Mouse (Mus musculus): ENCODE measurements around the gene Tnfaip2. TPM values are rescaled to one million over a fixed set of nuclear protein-coding genes. Genes with fewer than 3 reads are reported as not detected.

The Tnfaip2 gene
- polyA plus RNA-seq, 1 experiment from 2014 or later: 79.5 TPM

- TF ChIP-seq CTCF (IDR thresholded peaks at IDR 0.05; ENCODE audit: low read depth) (peak; percentile 97), EP300 (IDR thresholded peaks at IDR 0.05; ENCODE audit: low read depth) (no peak)
- ATAC-seq: peak; percentile 63
- 21% methylated on average over 29 of the region's 29 CpGs for WGBS (ENCODE audit: insufficient replicate concordance)
Observed at GRCm38 (mm10) chr12:111425789-111426460, 16.3 kb upstream of the Tnfaip2 start.

GRCm38 (mm10) chr12:111427438-111428113 lies 14.7 kb upstream of the Tnfaip2 start:
- no peak overlapping the region for H3K27ac ChIP-seq (ENCODE audit: low read depth)
- H3K9me3 ChIP-seq (ENCODE audit: low read length): no peaks in the 10 kb centered on the region
- no peak overlapping the region for H3K4me3 ChIP-seq (ENCODE audit: low read depth, low read length)
- no peak for DNase-seq
- H3K36me3 ChIP-seq (replicated peaks; ENCODE audit: insufficient read depth, low read length): peaks cover 2% of the 10 kb centered on the region; the same call in 1 of the 2 replicates
- no peak overlapping the region for H3K9ac ChIP-seq (replicated peaks)
- peaks cover 37% of the 10 kb centered on the region for H3K4me1 ChIP-seq (ENCODE audit: insufficient read depth)
- H3K27me3 ChIP-seq (ENCODE audit: insufficient read depth, low read length): peaks cover 47% of the 10 kb centered on the region
- WGBS (ENCODE audit: insufficient replicate concordance): 70% methylated on average over 12 of the region's 12 CpGs
- no peak for ATAC-seq
- TF ChIP-seq EP300 (IDR thresholded peaks at IDR 0.05; ENCODE audit: low read depth) (no peak), CTCF (IDR thresholded peaks at IDR 0.05; ENCODE audit: low read depth) (no peak)
- H3K4me2 ChIP-seq (ENCODE audit: low read depth, low read length): no peak overlapping the region

More at GRCm38 (mm10) chr12:111425789-111426460, 16.3 kb upstream of the Tnfaip2 start:
- Histone ChIP-seq H3K36me3 (replicated peaks; ENCODE audit: insufficient read depth, low read length) (peaks cover 2% of the 10 kb centered on the region; the same call in 1 of the 2 replicates), H3K4me2 (ENCODE audit: low read depth, low read length) (no peak overlapping the region), H3K4me1 (ENCODE audit: insufficient read depth) (peaks cover 36% of the 10 kb centered on the region), H3K9me3 (ENCODE audit: low read length) (no peaks in the 10 kb centered on the region), H3K27ac (ENCODE audit: low read depth) (no peak overlapping the region), H3K9ac (replicated peaks) (no peak overlapping the region), H3K4me3 (ENCODE audit: low read depth, low read length) (no peak overlapping the region), H3K27me3 (ENCODE audit: insufficient read depth, low read length) (peaks cover 58% of the 10 kb centered on the region)
- peak; percentile 94 for DNase-seq

GRCm38 (mm10) chr12:111428364-111428763 lies 13.9 kb upstream of the Tnfaip2 start:
- H3K4me3 ChIP-seq (ENCODE audit: low read depth, low read length): no peak overlapping the region
- H3K36me3 ChIP-seq (replicated peaks; ENCODE audit: insufficient read depth, low read length): peaks cover 2% of the 10 kb centered on the region; the same call in 1 of the 2 replicates
- DNase-seq (no peak), ATAC-seq (no peak)
- no peak overlapping the region for H3K4me2 ChIP-seq (ENCODE audit: low read depth, low read length)
- WGBS (ENCODE audit: insufficient replicate concordance): 39% methylated on average over 8 of the region's 8 CpGs
- H3K27me3 ChIP-seq (ENCODE audit: insufficient read depth, low read length): peaks cover 41% of the 10 kb centered on the region
- H3K27ac ChIP-seq (ENCODE audit: low read depth): no peak overlapping the region
- H3K9ac ChIP-seq (replicated peaks): no peak overlapping the region
- peaks cover 45% of the 10 kb centered on the region for H3K4me1 ChIP-seq (ENCODE audit: insufficient read depth)
- H3K9me3 ChIP-seq (ENCODE audit: low read length): no peaks in the 10 kb centered on the region
- TF ChIP-seq CTCF (IDR thresholded peaks at IDR 0.05; ENCODE audit: low read depth) (no peak), EP300 (IDR thresholded peaks at IDR 0.05; ENCODE audit: low read depth) (no peak)

GRCm38 (mm10) chr12:111428961-111429911 lies 13.0 kb upstream of the Tnfaip2 start:
- TF ChIP-seq CTCF (IDR thresholded peaks at IDR 0.05; ENCODE audit: low read depth): peak; percentile 31; the same call in 1 of the 2 replicates
- TF ChIP-seq EP300 (IDR thresholded peaks at IDR 0.05; ENCODE audit: low read depth): no peak
- Histone ChIP-seq H3K9me3 (ENCODE audit: low read length) (no peaks in the 10 kb centered on the region), H3K4me1 (ENCODE audit: insufficient read depth) (peaks cover 50% of the 10 kb centered on the region), H3K27ac (ENCODE audit: low read depth) (peak overlapping the region; percentile 41; the same call in 1 of the 2 replicates), H3K36me3 (replicated peaks; ENCODE audit: insufficient read depth, low read length) (no peaks in the 10 kb centered on the region; the same call in 1 of the 2 replicates), H3K4me3 (ENCODE audit: low read depth, low read length) (peak overlapping the region; percentile 37), H3K9ac (replicated peaks) (peak overlapping the region; percentile 42), H3K27me3 (ENCODE audit: insufficient read depth, low read length) (peaks cover 32% of the 10 kb centered on the region), H3K4me2 (ENCODE audit: low read depth, low read length) (peak overlapping the region; percentile 75)
- ATAC-seq (no peak), DNase-seq (no peak)
- WGBS (ENCODE audit: insufficient replicate concordance): 9% methylated on average over 40 of the region's 40 CpGs

GRCm38 (mm10) chr12:111430049-111430867 lies 12.0 kb upstream of the Tnfaip2 start:
- peak overlapping the region; percentile 75 for H3K4me2 ChIP-seq (ENCODE audit: low read depth, low read length)
- ATAC-seq (no peak; the same call in 1 of the 2 replicates), DNase-seq (peak; percentile 56)
- TF ChIP-seq CTCF (IDR thresholded peaks at IDR 0.05; ENCODE audit: low read depth): no peak
- TF ChIP-seq EP300 (IDR thresholded peaks at IDR 0.05; ENCODE audit: low read depth): no peak
- no peak overlapping the region for H3K9ac ChIP-seq (replicated peaks)
- peaks cover 60% of the 10 kb centered on the region for H3K4me1 ChIP-seq (ENCODE audit: insufficient read depth)
- H3K27ac ChIP-seq (ENCODE audit: low read depth): no peak overlapping the region; the same call in 1 of the 2 replicates
- peak overlapping the region; percentile 37 for H3K4me3 ChIP-seq (ENCODE audit: low read depth, low read length)
- no peaks in the 10 kb centered on the region for H3K9me3 ChIP-seq (ENCODE audit: low read length)
- H3K27me3 ChIP-seq (ENCODE audit: insufficient read depth, low read length): peaks cover 22% of the 10 kb centered on the region
- 29% methylated on average over 27 of the region's 27 CpGs for WGBS (ENCODE audit: insufficient replicate concordance)
- no peaks in the 10 kb centered on the region; the same call in 1 of the 2 replicates for H3K36me3 ChIP-seq (replicated peaks; ENCODE audit: insufficient read depth, low read length)

Measured in liver, postnatal 0 days (tissue).